Mouse (Mus musculus): ENCODE results near the gene D3Ertd254e. TPM values are rescaled to one million over a fixed set of nuclear protein-coding genes. Genes with fewer than 3 reads are reported as not detected.
A peak's percentile ranks its signal among the peaks of the same experiment; 100 is the strongest.
"Not testable (repeated sequence)": the region's sequence is repeated elsewhere in the genome, so short reads cannot be mapped to it uniquely, and the experiment has no call there.

Gene D3Ertd254e
- polyA plus RNA-seq (2011; ENCODE audit: insufficient read depth, insufficient read length, low replicate concordance, missing spikeins) = 0.45 and 0.92 TPM in 2 replicates

DNA sequence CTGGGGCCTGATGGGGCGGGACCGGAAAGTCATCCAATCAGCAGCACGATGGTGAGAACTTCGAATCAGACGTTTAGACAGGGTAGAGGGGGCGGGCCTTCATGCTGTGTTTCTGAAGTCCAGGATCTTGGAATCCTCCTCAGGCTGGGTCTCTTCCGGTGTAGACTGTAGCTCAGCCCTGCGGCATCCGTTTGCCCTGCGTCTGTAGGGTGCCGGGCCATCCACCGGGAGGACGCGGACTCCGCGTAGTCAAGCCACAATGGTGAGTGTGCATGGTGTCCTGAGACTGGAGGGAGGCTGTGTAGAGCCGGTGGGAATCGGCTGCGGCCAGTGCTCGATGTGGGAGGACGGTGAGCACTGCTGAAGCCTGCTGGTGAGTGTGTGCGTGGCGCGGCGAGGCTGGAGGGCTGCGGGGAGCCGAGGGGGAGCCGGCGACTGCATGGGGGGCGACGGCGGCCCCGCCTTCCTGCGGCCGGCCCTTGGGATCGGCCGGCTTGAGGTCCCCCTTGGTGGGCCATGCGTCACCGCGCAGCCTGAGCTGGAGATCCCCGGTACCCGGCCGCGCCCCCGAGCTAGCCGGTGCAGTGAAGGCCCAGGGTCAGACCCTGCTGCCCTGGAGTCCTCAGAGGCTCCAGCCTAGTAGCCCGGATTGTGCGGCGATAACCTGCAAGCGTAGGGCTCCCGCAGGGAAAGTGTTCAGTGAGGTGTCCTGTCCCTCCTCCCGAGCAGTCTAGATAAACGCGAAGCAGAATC lies at the start of gene D3Ertd254e:
Gene D3Ertd254e (plus strand): TSS at position 84 of the 753 bp plus-strand sequence.
- Histone ChIP-seq H3K4me1 (ENCODE audit: control insufficient read depth, insufficient read depth, low read length) (no peaks in the 10 kb centered on the region), H3K27ac (ENCODE audit: control insufficient read depth, insufficient read depth, low read depth, low read length, poor library complexity) (no peak within 1 kb of the TSS), H3K4me3 (replicated peaks; ENCODE audit: control insufficient read depth, low read depth, low read length) (peak within 1 kb of the TSS; percentile 69)
- TF ChIP-seq POLR2A (IDR thresholded peaks at IDR 0.05; ENCODE audit: borderline replicate concordance, control insufficient read depth, low read depth, low read length) = peak; percentile 40; the same call in 1 of the 2 replicates
- TF ChIP-seq CTCF (IDR thresholded peaks at IDR 0.05; ENCODE audit: control insufficient read depth, insufficient read depth, low read length) = no peak
- 2% methylated on average over 54 of the region's 54 CpGs for WGBS

GRCm38 (mm10) chr3:36116076-36116475 lies 34.7 kb upstream of the D3Ertd254e start:
- Histone ChIP-seq H3K4me3 (replicated peaks; ENCODE audit: control insufficient read depth, low read depth, low read length) (no peak overlapping the region), H3K4me1 (ENCODE audit: control insufficient read depth, insufficient read depth, low read length) (no peaks in the 10 kb centered on the region), H3K27ac (ENCODE audit: control insufficient read depth, insufficient read depth, low read depth, low read length, poor library complexity) (no peak overlapping the region)
- 78% methylated on average over 4 of the region's 4 CpGs for WGBS
- TF ChIP-seq CTCF (IDR thresholded peaks at IDR 0.05; ENCODE audit: control insufficient read depth, insufficient read depth, low read length) (no peak), POLR2A (IDR thresholded peaks at IDR 0.05; ENCODE audit: borderline replicate concordance, control insufficient read depth, low read depth, low read length) (no peak)

DNA sequence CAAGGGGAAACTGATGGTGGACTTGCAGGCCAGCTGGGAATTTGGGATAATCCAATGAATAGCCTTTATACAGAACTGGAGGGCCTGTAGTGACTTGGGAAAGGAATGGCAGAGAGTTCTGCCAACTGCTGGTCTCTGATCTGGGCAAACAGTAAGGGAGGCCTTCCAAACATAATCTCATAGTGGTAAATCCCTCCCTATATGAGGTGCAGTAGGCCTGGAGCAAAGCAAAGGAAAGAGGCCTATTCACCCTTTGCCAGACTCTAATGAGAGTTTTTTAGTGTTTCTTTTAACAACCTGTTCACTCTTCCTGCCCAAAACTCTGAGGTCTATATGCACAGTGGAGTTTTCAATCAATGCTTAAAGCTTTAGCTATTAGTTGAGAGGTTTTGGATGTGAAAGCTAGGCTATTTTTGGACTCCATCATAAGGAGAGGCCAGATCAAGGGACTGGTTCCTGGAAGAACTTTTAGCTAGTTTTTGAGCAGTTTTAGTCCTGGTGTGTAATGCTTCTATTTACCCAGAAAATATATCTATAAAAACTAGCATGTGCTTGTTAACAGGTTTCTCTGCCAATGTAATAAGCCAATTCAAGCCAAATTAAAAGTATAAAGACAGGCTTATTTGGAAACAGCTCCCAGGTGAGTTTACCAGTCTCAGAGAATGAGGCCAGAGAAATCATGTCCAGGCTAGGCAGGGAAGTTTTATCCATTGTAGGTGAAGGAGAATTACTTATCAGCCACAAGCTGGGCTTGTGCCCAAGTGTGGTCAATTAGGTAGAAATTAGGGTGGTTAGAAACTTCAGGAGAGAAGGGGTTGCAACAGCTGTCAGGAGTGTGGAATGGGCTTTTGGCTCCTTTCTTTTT lies 30.9 kb upstream of the D3Ertd254e start:
- TF ChIP-seq POLR2A (IDR thresholded peaks at IDR 0.05; ENCODE audit: borderline replicate concordance, control insufficient read depth, low read depth, low read length) (no peak), CTCF (IDR thresholded peaks at IDR 0.05; ENCODE audit: control insufficient read depth, insufficient read depth, low read length) (no peak)
- Histone ChIP-seq H3K4me3 (replicated peaks; ENCODE audit: control insufficient read depth, low read depth, low read length) (no peak overlapping the region), H3K27ac (ENCODE audit: control insufficient read depth, insufficient read depth, low read depth, low read length, poor library complexity) (no peak overlapping the region), H3K4me1 (ENCODE audit: control insufficient read depth, insufficient read depth, low read length) (no peaks in the 10 kb centered on the region)

- H3K4me3 ChIP-seq (replicated peaks; ENCODE audit: control insufficient read depth, low read depth, low read length); H3K27ac ChIP-seq (ENCODE audit: control insufficient read depth, insufficient read depth, low read depth, low read length, poor library complexity); H3K4me1 ChIP-seq (ENCODE audit: control insufficient read depth, insufficient read depth, low read length): not testable (repeated sequence)
- WGBS = 54% methylated on average over 9 of the region's 9 CpGs
Measured at GRCm38 (mm10) chr3:36126176-36126575, 24.6 kb upstream of the D3Ertd254e start.

- Histone ChIP-seq H3K27ac (ENCODE audit: control insufficient read depth, insufficient read depth, low read depth, low read length, poor library complexity) (no peak overlapping the region), H3K4me3 (replicated peaks; ENCODE audit: control insufficient read depth, low read depth, low read length) (no peak overlapping the region), H3K4me1 (ENCODE audit: control insufficient read depth, insufficient read depth, low read length) (no peaks in the 10 kb centered on the region)
- TF ChIP-seq POLR2A (IDR thresholded peaks at IDR 0.05; ENCODE audit: borderline replicate concordance, control insufficient read depth, low read depth, low read length) = no peak
Measured at GRCm38 (mm10) chr3:36136152-36136551, 14.7 kb upstream of the D3Ertd254e start.

GRCm38 (mm10) chr3:36137560-36137959 lies 13.3 kb upstream of the D3Ertd254e start:
- Histone ChIP-seq H3K27ac (ENCODE audit: control insufficient read depth, insufficient read depth, low read depth, low read length, poor library complexity) (no peak overlapping the region), H3K4me1 (ENCODE audit: control insufficient read depth, insufficient read depth, low read length) (no peaks in the 10 kb centered on the region), H3K4me3 (replicated peaks; ENCODE audit: control insufficient read depth, low read depth, low read length) (no peak overlapping the region)
- 47% methylated on average over 2 of the region's 2 CpGs for WGBS
- TF ChIP-seq CTCF (IDR thresholded peaks at IDR 0.05; ENCODE audit: control insufficient read depth, insufficient read depth, low read length) = no peak
- TF ChIP-seq POLR2A (IDR thresholded peaks at IDR 0.05; ENCODE audit: borderline replicate concordance, control insufficient read depth, low read depth, low read length) = no peak

GRCm38 (mm10) chr3:36138171-36138660 lies 12.6 kb upstream of the D3Ertd254e start:
- TF ChIP-seq POLR2A (IDR thresholded peaks at IDR 0.05; ENCODE audit: borderline replicate concordance, control insufficient read depth, low read depth, low read length) = no peak
- TF ChIP-seq CTCF (IDR thresholded peaks at IDR 0.05; ENCODE audit: control insufficient read depth, insufficient read depth, low read length) = no peak
- no peak overlapping the region for H3K4me3 ChIP-seq (replicated peaks; ENCODE audit: control insufficient read depth, low read depth, low read length)
- no peak overlapping the region for H3K27ac ChIP-seq (ENCODE audit: control insufficient read depth, insufficient read depth, low read depth, low read length, poor library complexity)
- 74% methylated on average over 1 of the region's 1 CpGs for WGBS
- H3K4me1 ChIP-seq (ENCODE audit: control insufficient read depth, insufficient read depth, low read length) = no peaks in the 10 kb centered on the region

DNA sequence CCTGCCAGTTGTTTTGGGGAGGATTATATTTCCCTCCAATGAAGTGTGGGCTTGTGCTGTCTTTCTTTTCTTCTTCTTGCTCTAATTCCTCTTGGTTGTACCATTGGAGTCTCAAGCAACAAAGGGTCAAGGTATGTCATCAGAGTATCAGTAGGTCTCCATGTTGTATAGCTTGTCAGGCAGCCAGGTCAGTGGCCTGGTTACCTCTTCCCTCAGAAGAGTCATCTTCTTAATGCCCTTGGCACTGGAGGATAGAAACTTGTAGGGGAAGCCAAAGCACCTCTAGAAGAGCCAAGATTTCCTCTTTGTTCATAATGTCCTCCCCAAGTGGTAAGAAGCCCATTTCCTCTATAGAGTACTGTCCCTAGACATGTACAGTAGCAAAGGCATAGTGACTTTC lies 11.8 kb upstream of the D3Ertd254e start:
- H3K4me1 ChIP-seq (ENCODE audit: control insufficient read depth, insufficient read depth, low read length) = no peaks in the 10 kb centered on the region
- no peak overlapping the region for H3K4me3 ChIP-seq (replicated peaks; ENCODE audit: control insufficient read depth, low read depth, low read length)
- H3K27ac ChIP-seq (ENCODE audit: control insufficient read depth, insufficient read depth, low read depth, low read length, poor library complexity) = no peak overlapping the region
- TF ChIP-seq POLR2A (IDR thresholded peaks at IDR 0.05; ENCODE audit: borderline replicate concordance, control insufficient read depth, low read depth, low read length) = no peak
- TF ChIP-seq CTCF (IDR thresholded peaks at IDR 0.05; ENCODE audit: control insufficient read depth, insufficient read depth, low read length) = no peak

Data from bone marrow, adult 2 months (tissue).